Mouse (Mus musculus): ENCODE data around the gene Dglucy. TPM values are rescaled to one million over a fixed set of nuclear protein-coding genes. Genes with fewer than 3 reads are reported as not detected.
A peak's percentile ranks its signal among the peaks of the same experiment; 100 is the strongest.

Dglucy gene
- polyA plus RNA-seq, 1 experiment from 2014 or later: 1.2 TPM

- no peak overlapping the region for H3K4me2 ChIP-seq
- no peaks in the 10 kb centered on the region for H3K4me1 ChIP-seq (replicated peaks)
- H3K9me3 ChIP-seq (replicated peaks): no peaks in the 10 kb centered on the region
- WGBS (ENCODE audit: insufficient replicate concordance): 71% methylated on average over 2 of the region's 2 CpGs
- no peak overlapping the region for H3K9ac ChIP-seq
- H3K4me3 ChIP-seq (replicated peaks): no peak overlapping the region
- no peaks in the 10 kb centered on the region for H3K27me3 ChIP-seq
- H3K36me3 ChIP-seq (replicated peaks): no peaks in the 10 kb centered on the region
- no peak for ATAC-seq (ENCODE audit: insufficient read depth)
- no peak overlapping the region for H3K27ac ChIP-seq (replicated peaks)
These were observed 35.0 kb downstream of the Dglucy start for GRCm38 (mm10) chr12:100813901-100814300.

DNA sequence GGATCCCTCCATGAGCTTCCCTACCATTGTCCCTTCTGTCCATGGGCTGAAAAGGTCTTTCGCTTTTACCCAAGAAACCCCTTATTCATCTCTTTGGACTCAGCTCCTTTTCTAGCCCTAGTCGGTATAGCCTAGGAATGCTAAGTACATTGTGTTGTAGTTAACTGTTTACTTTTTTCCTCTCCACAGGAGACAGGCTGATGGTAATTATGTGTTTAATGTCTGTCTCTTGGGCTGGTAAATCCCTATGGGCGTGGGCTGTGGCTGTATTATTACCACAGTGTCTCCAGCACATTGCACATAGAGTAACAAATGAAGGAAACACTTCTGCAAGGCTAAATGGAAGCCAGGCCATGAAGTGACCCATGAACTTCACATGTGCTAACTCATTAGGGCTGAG, 35.8 kb downstream of the Dglucy start:
- 67% methylated on average over 3 of the region's 3 CpGs for WGBS (ENCODE audit: insufficient replicate concordance)
- ATAC-seq (ENCODE audit: insufficient read depth): no peak

DNA sequence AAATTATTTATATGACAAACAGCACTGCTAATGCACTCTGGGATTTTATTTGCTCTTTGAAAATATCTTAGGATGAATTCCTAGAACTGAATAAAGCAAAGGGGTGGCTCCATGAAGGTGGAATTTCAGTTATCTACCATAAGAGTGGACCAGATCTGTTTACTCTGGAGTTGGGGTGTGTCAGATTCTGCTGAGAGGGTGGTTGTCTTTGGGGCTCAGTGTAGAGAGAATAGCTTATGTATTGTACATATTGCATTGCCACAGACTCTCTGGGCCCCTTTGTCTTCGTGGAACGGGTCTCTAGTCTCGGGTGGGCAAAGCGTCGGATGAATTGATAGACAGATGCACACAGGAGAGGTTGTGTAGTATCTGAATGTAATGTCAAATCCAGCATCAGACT, 38.0 kb downstream of the Dglucy start:
- Histone ChIP-seq H3K9me3 (replicated peaks) (no peaks in the 10 kb centered on the region), H3K4me1 (replicated peaks) (no peaks in the 10 kb centered on the region), H3K27ac (replicated peaks) (no peak overlapping the region), H3K9ac (no peak overlapping the region), H3K4me3 (replicated peaks) (no peak overlapping the region), H3K4me2 (no peak overlapping the region), H3K27me3 (no peaks in the 10 kb centered on the region), H3K36me3 (replicated peaks) (no peaks in the 10 kb centered on the region)
- ATAC-seq (ENCODE audit: insufficient read depth): no peak
- WGBS (ENCODE audit: insufficient replicate concordance): 69% methylated on average over 5 of the region's 5 CpGs

More for the DNA sequence above, 35.8 kb downstream of the Dglucy start:
- Histone ChIP-seq H3K9me3 (replicated peaks) (no peaks in the 10 kb centered on the region), H3K4me3 (replicated peaks) (no peak overlapping the region), H3K27ac (replicated peaks) (no peak overlapping the region), H3K9ac (no peak overlapping the region), H3K4me2 (no peak overlapping the region), H3K27me3 (no peaks in the 10 kb centered on the region), H3K36me3 (replicated peaks) (no peaks in the 10 kb centered on the region), H3K4me1 (replicated peaks) (no peaks in the 10 kb centered on the region)

- H3K27ac ChIP-seq (replicated peaks): no peak overlapping the region
- H3K4me1 ChIP-seq (replicated peaks): no peaks in the 10 kb centered on the region
- no peaks in the 10 kb centered on the region for H3K27me3 ChIP-seq
- no peaks in the 10 kb centered on the region for H3K36me3 ChIP-seq (replicated peaks)
- H3K4me2 ChIP-seq: no peak overlapping the region
- ATAC-seq (ENCODE audit: insufficient read depth): no peak
- H3K9me3 ChIP-seq (replicated peaks): no peaks in the 10 kb centered on the region
- no peak overlapping the region for H3K4me3 ChIP-seq (replicated peaks)
- no peak overlapping the region for H3K9ac ChIP-seq
These were observed 41.1 kb downstream of the Dglucy start for GRCm38 (mm10) chr12:100819965-100820364.

GRCm38 (mm10) chr12:100831021-100831420, 52.2 kb downstream of the Dglucy start:
- Histone ChIP-seq H3K9me3 (replicated peaks) (no peaks in the 10 kb centered on the region), H3K4me2 (no peak overlapping the region), H3K27ac (replicated peaks) (no peak overlapping the region), H3K36me3 (replicated peaks) (no peaks in the 10 kb centered on the region), H3K9ac (no peak overlapping the region), H3K4me3 (replicated peaks) (no peak overlapping the region), H3K4me1 (replicated peaks) (no peaks in the 10 kb centered on the region), H3K27me3 (no peaks in the 10 kb centered on the region)
- 46% methylated on average over 2 of the region's 2 CpGs for WGBS (ENCODE audit: insufficient replicate concordance)
- no peak for ATAC-seq (ENCODE audit: insufficient read depth)

- no peak overlapping the region for H3K4me3 ChIP-seq (replicated peaks)
- ATAC-seq (ENCODE audit: insufficient read depth): no peak
- H3K27ac ChIP-seq (replicated peaks): no peak overlapping the region
- H3K9me3 ChIP-seq (replicated peaks): no peaks in the 10 kb centered on the region
- WGBS (ENCODE audit: insufficient replicate concordance): 67% methylated on average over 8 of the region's 8 CpGs
- H3K4me2 ChIP-seq: no peak overlapping the region
- no peak overlapping the region for H3K9ac ChIP-seq
- H3K4me1 ChIP-seq (replicated peaks): no peaks in the 10 kb centered on the region
- no peaks in the 10 kb centered on the region for H3K27me3 ChIP-seq
- H3K36me3 ChIP-seq (replicated peaks): no peaks in the 10 kb centered on the region
These were observed 52.9 kb downstream of the Dglucy start for GRCm38 (mm10) chr12:100831629-100832325.

DNA sequence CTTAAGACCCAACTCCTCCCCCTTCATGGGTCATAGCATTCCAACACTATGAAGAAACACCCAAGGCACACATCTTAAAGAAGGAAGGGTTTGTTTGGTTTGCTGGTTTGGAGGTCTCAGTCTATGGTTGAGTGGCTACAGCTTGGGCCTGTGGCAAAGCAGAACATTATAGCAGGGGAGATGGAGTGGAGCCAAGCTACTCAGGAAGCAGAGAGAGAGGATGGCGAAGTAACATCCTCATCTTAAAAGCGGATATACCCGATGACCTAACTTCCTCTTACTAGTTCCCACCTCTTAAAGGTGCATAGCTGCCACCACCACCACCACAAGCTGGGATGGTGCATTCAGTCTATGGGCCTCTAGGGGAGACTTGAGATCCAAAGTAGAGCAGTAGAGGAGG, 58.4 kb downstream of the Dglucy start:
- H3K27ac ChIP-seq (replicated peaks): no peak overlapping the region
- WGBS (ENCODE audit: insufficient replicate concordance): 30% methylated on average over 3 of the region's 3 CpGs
- peak overlapping the region; percentile 25 for H3K4me2 ChIP-seq

DNA sequence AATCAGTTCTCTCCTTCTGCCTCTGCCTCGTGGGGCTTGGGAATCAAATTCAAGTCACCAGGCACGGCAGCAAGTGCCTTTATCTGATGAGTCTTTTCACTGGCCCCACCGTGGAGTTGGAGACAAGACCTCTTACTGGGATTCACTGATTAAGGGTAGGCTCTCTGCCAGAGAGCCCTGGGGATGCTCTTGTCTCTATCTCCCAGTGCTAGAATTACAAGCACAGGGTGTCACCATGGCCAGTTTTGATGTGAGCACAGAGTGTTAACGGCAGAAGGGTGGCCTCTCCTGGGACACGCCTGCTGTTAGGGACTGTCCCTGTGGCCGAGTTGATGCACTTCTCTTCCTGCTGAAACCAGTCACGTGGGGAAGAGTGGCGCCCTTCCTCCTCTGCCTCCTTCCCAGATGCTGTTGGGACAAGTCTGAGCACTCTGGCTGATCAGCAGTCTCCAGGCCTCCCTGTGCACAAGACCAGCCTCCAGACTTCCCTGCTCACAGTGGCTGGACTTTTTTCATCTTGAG, 60.3 kb downstream of the Dglucy start:
- no peak overlapping the region for H3K4me3 ChIP-seq (replicated peaks)
- H3K9me3 ChIP-seq (replicated peaks): no peaks in the 10 kb centered on the region
- no peak overlapping the region for H3K27ac ChIP-seq (replicated peaks)
- WGBS (ENCODE audit: insufficient replicate concordance): 9% methylated on average over 8 of the region's 8 CpGs
- ATAC-seq (ENCODE audit: insufficient read depth): no peak; the same call in 1 of the 2 replicates
- H3K9ac ChIP-seq: no peak overlapping the region
- no peaks in the 10 kb centered on the region for H3K4me1 ChIP-seq (replicated peaks)
- no peak overlapping the region for H3K4me2 ChIP-seq
- no peaks in the 10 kb centered on the region for H3K36me3 ChIP-seq (replicated peaks)
- no peaks in the 10 kb centered on the region for H3K27me3 ChIP-seq

More for the DNA sequence above, 58.4 kb downstream of the Dglucy start:
- Histone ChIP-seq H3K36me3 (replicated peaks) (no peaks in the 10 kb centered on the region), H3K4me1 (replicated peaks) (no peaks in the 10 kb centered on the region), H3K27me3 (no peaks in the 10 kb centered on the region), H3K9me3 (replicated peaks) (no peaks in the 10 kb centered on the region), H3K9ac (no peak overlapping the region), H3K4me3 (replicated peaks) (no peak overlapping the region)
- ATAC-seq (ENCODE audit: insufficient read depth): no peak

GRCm38 (mm10) chr12:100839926-100840325, 61.1 kb downstream of the Dglucy start:
- no peak for ATAC-seq (ENCODE audit: insufficient read depth)
- no peaks in the 10 kb centered on the region for H3K27me3 ChIP-seq
- no peak overlapping the region for H3K9ac ChIP-seq
- H3K27ac ChIP-seq (replicated peaks): no peak overlapping the region
- H3K4me2 ChIP-seq: no peak overlapping the region
- H3K9me3 ChIP-seq (replicated peaks): no peaks in the 10 kb centered on the region
- no peak overlapping the region for H3K4me3 ChIP-seq (replicated peaks)
- H3K4me1 ChIP-seq (replicated peaks): no peaks in the 10 kb centered on the region
- H3K36me3 ChIP-seq (replicated peaks): no peaks in the 10 kb centered on the region
- WGBS (ENCODE audit: insufficient replicate concordance): 75% methylated on average over 6 of the region's 6 CpGs

- Histone ChIP-seq H3K4me3 (replicated peaks) (no peak overlapping the region), H3K27ac (replicated peaks) (no peak overlapping the region), H3K36me3 (replicated peaks) (no peaks in the 10 kb centered on the region), H3K4me1 (replicated peaks) (no peaks in the 10 kb centered on the region), H3K9me3 (replicated peaks) (no peaks in the 10 kb centered on the region), H3K9ac (no peak overlapping the region), H3K27me3 (no peaks in the 10 kb centered on the region), H3K4me2 (no peak overlapping the region)
- no peak for ATAC-seq (ENCODE audit: insufficient read depth)
- WGBS (ENCODE audit: insufficient replicate concordance): 27% methylated on average over 3 of the region's 3 CpGs
These were observed 62.4 kb downstream of the Dglucy start for GRCm38 (mm10) chr12:100841211-100841792.

GRCm38 (mm10) chr12:100843171-100843570, 64.3 kb downstream of the Dglucy start:
- no peak overlapping the region for H3K4me3 ChIP-seq (replicated peaks)
- no peak for ATAC-seq (ENCODE audit: insufficient read depth)
- no peaks in the 10 kb centered on the region for H3K9me3 ChIP-seq (replicated peaks)
- WGBS (ENCODE audit: insufficient replicate concordance): 57% methylated on average over 4 of the region's 4 CpGs
- no peak overlapping the region for H3K4me2 ChIP-seq
- H3K9ac ChIP-seq: no peak overlapping the region
- H3K27me3 ChIP-seq: 0 out of 2 replicates have a peak, but pooled peaks cover 4% of the 10 kb centered on the region
- no peak overlapping the region for H3K27ac ChIP-seq (replicated peaks)
- no peaks in the 10 kb centered on the region for H3K4me1 ChIP-seq (replicated peaks)
- H3K36me3 ChIP-seq (replicated peaks): no peaks in the 10 kb centered on the region
